Mouse (Mus musculus) ES-Bruce4 (cell line): ENCODE measurements around the gene Nsun6.

ENCODE experiments used
- CTCF ChIP-seq: IDR thresholded peaks from one replicate; pipeline ENCODE4 v1.8.1; 2011; ENCODE audit warnings: low read depth, low read length
- POLR2A ChIP-seq: IDR thresholded peaks from one replicate; pipeline ENCODE4 v1.8.1; 2011; ENCODE audit warnings: low read length; ENCODE audit not compliant: insufficient read depth

- no peak for TF ChIP-seq CTCF
- no peak for TF ChIP-seq POLR2A
Observed at GRCm38 (mm10) chr2:15083702-15084101, 28.8 kb upstream of the Nsun6 start.
